Mouse (Mus musculus): Measurements from ENCODE around the gene D130043K22Rik.
"Not testable (repeated sequence)": the region's sequence is repeated elsewhere in the genome, so short reads cannot be mapped to it uniquely, and the experiment has no call there.

Gene D130043K22Rik

DNA sequence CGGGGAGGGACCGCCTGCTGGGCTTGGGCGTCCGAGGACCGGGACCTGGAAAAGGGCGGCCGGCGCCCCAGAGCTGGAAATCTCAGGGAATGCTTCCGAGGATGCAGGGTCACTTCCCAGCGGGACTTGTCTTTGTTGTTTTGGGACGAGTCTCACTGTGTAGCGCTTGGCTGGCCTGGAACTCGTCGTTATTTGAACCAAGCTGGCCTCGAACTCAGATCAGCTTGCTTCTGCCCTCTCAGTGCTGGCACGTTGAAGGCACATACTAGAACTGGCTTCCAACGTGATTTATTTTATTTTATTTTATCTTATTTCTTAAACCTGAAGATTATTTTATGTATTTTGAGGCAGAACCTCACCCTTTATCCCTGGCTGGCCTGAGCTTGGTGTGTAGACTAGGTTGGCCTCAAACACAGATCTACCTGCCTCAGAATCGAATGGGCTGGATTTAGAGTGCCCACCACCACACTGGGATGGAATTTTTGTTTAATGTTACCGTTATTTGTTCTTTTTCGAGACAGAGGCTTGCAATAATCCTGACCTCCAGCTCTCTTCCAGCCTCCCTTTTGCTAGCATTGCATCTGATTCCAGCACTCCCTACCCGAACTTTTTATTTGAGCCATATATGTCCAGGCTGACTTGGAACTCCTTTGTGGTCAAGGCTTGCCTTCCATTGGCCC, 12.7 kb upstream of the D130043K22Rik start:
- no peak for DNase-seq

DNA sequence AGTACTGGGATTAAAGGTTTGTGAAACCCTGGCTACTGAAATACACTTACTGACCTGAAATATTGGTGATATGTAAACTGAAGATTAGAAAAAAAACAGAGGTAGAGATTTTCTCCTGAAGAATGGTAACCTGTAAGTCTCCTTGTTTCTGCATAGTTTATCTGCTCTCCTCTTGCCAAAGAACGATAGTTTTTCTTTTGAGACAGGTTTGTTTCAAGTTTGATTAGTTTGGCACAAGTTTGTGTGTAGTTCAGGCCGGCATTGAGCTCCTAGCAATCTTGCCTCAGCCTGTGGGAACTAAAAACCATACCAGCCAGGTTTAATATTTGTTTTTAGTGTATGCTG, 12.2 kb upstream of the D130043K22Rik start:
- no peak for DNase-seq

DNA sequence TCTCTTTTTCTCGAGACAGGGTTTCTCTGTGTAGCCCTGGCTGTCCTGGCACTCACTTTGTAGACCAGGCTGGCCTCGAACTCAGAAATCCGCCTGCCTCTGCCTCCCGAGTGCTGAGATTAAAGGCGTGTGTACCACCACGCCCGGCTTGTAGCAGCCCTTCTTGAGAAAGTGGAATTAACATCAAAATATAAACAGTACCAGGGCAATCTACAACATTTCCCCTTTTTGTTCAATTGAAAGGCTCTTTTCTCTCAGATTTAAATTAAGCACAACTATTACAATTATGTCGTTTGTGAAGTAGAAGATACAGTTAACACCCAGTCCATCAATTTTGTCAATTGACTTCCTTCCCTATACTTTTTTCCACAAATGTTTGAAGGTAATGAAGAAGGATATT, 7.2 kb upstream of the D130043K22Rik start:
- not testable (repeated sequence) for DNase-seq

DNA sequence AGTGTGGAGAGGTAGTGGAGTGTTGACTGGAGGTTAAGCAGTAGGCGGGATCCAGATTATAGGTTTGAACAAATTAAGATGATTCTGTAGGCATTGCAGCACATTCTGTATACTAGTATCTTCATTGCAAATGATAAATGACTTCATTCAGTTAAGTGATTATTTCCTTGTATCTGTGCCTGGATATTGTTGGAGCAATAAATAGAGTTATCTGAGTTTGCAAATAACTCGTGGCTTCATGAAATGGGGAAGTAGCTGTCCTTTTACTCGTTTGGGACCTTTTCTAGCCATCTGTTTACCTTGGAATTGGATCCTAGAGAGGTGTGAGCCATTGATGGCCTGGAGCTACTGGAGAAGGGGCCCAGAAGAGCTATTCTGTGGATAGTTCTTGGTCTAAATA, 5.1 kb upstream of the D130043K22Rik start:
- no peak for DNase-seq

DNA sequence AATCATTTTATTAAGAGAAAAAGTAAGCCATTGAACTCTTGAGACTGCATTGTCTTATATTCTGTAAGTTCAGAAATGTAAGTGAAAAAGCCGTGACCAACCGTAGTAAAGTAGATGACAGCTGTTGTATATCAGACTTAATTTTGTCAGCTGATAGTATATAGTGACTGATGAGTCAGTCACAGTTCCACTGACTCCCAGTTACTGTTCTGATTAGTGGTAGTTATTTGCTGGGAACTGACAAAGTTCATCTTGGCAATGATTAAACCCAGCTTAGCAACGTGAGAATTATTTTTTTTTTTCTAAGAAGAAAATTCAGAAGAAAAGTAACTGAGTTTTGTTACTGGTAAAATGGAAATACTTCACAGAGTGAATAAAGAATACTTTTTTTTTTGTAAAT, 3.2 kb upstream of the D130043K22Rik start:
- no peak for DNase-seq

DNA sequence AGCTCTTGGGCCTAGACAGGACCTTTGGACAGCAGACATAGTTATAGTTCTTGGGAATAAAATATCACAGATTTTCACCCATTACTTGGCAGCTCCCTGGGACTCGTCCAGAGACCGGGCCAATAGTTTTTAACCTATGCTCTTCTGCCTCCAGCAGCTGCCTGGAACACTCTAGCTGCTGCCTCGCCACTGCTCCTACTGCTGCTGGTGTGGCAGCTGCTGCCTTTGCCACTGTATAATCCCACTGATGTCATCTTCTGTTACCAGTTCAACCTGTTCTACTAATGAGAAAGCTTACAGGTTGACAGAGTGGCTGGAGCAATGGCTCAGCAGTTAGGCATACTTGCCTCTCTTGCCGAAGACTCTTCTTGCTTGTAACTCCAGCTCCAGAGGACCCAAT, 4.4 kb downstream of the D130043K22Rik start:
- no peak for DNase-seq

DNA sequence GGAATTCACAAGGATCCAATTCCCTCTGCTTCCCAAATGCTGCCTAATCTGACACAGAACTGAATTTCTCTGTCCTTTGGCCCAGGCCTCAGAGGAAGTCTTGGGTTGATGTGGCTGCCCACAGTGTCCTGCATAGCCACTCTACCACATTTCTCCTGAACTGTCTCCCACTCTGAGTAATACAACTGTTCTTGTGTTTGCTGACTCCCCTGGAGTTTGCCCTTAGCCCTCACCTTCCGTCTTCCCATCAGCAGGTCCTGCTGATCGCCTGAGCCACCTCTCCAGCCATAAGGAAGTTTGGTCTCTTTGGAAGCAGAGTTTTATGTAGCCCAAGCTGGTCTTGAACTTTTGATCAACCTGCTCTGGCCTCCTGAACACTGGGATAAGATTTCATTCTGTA, 7.1 kb downstream of the D130043K22Rik start:
- no peak for DNase-seq

DNA sequence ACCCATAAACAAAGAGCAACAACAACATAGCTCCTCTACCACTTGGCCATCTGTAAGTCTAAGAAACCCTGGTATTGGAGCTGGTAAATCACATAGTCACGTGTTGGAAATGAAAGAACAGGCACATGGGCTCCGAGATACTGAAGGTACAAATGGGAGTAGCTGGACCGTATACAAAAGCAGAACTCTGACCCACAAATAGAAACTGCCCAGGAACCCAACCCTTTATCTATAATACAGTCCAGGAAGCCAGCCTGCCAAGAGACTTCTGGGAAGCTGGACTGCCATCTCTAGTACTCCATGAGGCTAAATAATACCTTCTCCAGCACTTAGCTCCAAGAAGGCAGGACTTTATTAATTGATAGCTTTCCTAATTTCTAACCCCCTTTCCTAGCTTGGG, 7.6 kb downstream of the D130043K22Rik start:
- no peak for DNase-seq

DNA sequence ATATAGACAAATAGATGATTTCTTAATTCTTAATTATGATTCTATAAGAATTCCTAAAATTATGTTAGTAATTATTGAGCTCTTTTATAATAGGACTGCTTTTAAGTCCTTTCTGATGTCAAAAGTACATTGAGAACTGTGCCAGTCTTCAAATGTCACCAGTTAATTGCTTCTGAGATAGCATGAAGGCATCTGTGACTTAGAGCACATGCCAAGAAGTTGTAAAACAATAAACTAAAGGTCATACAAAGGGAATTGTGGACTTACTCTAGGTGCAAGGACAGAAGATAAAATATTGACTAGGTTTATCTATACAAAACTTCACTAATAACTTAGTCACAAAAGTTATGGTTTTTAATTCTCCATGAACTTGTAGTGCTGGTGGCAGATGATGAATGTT, 14.2 kb downstream of the D130043K22Rik start:
- DNase-seq: no peak

DNA sequence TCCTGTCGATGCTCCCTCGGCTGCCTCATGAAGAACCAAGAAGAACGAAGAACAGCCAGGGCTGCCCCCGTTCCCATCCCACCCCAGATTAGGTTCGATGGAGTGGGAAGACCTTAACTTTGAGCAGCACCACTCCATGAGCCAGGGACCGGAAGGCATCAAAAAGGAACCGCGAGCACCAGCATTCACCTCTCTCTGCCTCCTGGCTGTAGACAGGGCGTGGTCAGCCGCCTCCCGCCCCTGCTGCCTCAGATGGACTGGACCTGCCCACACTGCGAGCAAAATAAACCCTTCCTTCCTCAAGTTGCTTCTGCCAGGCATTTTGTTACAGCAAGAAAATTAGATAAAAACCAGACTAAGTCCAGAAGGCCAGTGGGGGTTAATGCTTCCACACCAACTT, 16.1 kb downstream of the D130043K22Rik start:
- no peak for DNase-seq

DNA sequence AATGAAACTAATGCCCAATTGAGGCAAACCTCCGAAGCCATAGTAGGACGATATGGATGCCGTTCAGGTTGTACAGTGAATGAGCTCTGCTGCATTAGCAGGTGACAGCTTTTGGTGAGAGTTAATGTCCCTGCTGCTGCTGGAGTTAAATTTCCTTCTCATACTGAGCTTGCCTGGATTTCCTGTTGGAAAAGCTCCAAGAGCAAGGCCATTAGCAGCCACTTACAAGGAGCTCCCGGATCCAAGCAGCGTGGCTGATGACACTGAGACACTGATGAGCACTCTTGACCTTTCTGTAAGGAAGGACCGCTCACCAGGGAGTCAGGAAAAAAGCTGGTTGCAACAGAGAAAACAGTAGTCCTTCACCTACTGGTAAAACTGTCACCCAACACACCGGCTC, 17.1 kb downstream of the D130043K22Rik start:
- DNase-seq: no peak

DNA sequence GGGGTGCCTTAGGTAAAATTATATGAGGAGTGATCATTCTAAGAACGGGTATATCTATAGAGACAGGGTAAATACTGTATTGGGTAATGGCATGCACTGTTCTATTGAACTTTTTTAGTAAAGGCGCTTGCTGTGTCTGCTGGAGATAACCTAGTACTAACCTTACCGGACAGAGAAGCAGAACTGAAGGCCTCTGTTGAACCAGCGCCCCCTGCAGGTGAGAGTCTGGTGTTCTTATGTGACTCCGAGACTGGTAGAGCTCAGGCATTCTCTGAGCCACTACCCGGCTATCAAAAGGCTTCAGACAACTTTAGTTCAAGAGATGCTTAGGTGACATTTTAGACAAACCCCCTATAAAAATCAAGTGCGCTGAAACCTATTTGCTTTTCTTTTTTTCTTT, 17.6 kb downstream of the D130043K22Rik start:
- peak; percentile 53 for DNase-seq

DNA sequence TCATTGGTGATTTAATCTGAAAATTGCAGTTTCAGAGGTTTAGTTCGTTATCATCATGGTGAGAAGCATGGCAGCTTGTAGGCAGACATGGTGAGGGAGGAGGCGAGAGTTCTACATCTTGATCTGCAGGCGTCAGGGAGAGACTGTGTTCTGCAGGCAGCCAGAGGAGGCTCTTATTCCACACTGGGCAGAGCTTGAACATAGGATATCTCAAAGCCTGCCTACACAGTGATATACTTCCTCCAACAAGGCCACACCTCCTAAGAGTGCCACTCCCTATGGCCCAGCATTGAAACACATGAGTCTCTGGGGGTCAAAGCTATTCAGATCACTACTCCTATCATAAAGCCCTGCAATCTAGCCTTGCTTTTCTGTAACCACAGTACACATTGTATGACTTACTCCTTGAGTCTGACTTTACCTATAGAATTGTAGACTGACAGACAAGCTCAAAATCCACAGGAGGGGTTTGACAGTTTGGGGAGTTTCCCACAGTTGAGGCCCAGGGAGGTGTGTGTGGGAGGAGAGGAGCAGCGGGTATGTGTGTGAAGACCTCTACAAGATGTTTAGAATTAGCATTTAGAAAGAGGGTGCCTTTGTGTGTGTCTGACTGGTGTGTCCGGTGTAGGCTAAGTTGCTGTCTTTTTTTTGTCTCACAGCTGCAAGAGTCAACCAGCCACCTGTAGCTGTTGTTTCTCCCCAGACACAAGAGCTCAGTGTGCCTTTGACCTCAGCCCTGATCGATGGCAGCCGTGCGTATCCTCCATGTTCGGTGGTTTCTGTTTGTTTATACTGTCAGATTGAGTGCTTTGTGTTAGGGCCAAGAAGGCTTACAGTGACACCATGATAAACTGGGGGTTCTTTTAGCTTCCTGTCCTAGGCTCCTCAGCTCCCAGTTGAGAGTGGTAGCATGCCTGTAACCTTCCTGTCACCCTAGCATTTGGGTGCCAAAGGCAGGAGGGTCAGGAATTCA, 21.8 kb downstream of the D130043K22Rik start:
- DNase-seq: no peak

DNA sequence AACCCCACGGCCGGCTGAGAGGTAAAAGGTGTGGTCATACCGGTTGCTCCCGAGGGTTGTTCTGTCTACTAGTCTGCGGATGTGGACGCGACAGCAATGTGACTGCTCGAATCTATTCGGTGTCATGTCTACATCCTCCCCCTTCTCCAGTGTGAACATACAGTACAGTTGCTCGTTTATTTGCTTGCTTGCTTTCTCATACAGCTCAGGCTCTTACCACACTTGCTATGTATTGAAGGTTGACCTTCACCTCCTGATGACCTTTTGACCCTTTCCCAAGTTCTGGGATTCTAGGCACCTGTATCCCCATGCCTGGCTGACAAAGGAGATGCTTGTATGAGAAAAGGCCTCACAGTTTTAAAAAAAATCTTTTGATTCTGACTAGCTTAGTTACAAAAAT, 22.9 kb downstream of the D130043K22Rik start:
- no peak for DNase-seq

DNA sequence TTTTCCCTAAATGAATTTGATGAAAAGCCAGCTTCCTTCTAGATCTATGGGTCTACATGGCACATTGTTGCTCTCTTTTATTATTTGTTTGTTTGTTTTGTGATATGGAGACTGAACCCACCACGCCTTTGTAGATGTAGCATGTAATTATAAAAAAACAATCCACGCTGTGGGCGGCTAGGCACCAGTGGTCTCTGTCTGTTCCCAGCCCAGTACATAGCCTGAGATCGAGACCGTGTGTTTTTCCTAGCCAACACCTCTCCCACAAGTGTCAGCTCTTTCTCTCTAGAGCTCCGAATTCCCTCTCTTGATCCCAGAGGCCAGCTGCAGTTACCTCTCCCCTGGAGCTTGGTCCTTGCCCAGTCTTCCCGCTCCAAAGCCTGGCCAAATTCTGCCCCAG, 23.3 kb downstream of the D130043K22Rik start:
- no peak for DNase-seq

DNA sequence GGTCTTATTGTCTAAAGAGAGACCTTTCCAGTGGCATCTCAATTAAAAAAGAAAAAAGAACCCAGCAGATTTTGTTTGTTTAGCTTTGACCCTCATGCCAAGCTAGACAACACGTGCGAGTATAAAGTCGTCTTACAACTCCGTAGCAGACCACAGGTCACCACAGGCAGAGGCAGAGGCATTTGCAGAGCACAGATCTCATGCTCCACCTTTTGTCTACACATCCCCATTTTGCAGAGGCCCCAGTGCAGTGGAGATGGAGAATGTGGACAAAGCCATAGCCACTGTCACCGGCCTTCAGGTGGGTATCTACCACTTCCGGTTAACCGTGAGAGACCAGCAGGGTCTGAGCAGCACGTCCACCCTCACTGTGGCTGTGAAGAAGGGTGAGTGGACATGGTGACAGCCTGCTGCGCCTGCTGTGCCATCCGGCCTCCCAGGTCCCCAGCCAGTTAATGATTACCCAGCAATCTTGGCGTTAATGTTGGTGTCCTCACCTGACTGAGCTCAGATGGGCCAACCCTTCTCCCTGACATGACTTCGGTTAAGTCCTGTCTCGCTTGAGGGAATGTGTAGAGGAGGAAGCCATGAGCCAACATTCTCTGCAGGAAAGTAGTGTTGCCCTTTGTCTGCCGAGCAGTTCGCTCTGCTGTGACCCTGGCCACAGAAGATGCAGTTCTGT, 34.6 kb downstream of the D130043K22Rik start:
- DNase-seq: no peak

DNA sequence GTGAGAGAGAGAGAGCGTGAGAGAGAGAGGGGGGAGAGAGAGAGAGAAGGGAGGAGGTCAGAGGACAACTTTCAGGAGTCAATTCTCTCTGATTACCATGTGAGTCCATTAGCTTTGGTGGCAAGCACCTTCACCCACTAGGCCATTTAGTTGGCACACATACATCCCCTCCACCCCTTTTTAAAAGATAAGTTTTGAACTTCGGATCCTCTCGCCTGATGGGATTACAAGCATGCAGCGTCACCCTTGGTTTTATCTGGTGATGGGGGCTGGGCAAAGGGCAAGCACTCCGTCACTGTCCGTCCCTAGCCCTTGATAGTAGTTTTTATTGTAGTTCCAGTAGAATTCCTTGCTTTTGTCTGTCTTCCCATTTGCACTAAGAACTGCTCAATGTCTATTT, 35.3 kb downstream of the D130043K22Rik start:
- DNase-seq: no peak

DNA sequence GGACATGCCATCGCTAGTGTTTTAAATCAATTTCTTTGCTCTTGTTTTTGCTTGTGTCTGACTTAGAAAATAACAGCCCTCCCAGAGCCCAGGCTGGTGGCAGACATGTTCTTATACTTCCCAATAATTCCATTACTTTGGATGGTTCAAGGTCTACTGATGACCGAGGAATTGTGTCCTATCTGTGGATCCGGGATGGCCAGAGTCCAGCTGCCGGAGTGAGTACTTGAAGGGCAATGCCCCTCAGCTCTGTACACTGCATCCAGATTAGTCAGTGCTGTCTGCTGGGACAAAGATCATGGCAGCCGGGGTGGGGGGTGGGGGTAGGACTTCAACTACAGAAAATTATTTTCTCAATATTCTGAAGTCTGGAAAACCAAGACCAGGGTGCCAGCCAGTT, 35.8 kb downstream of the D130043K22Rik start:
- DNase-seq: no peak

DNA sequence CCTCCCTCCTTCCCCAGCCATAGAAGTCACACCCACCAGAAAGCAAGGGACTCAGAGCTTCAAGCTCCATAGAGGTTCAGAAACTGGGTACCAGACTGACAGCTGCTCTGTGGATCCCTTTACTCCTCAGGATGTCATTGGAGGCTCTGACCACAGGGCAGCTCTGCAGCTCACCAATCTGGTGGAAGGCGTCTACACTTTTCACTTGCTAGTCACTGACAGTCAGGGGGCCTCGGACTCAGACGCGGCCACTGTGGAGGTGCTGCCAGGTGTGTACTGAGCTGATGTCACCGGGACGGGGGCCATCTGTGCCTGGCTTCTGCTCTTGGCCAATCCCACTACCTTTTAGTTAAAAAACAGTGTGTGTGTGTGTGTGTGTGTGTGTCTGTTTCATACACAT, 37.5 kb downstream of the D130043K22Rik start:
- peak; percentile 12 for DNase-seq

DNA sequence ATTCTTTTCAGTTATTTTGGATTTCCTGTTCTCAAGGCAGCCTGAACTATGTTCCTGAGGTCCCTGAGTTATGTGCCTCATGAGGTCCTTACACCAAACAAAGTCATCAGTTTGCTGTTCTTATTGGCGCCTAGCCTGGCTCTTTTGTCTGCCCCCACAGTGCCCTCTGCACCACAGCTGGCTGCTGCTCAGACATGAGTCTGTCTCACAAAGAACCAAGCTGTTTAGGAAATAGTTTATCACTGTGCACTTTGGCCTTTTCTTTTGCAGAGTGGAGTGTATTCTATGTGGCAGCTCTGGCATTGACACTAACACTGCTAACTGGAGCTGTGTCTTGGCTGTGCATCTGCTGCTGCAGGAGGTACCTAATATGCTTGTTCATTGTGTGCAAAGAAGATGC, 44.6 kb downstream of the D130043K22Rik start:
- no peak for DNase-seq

DNA sequence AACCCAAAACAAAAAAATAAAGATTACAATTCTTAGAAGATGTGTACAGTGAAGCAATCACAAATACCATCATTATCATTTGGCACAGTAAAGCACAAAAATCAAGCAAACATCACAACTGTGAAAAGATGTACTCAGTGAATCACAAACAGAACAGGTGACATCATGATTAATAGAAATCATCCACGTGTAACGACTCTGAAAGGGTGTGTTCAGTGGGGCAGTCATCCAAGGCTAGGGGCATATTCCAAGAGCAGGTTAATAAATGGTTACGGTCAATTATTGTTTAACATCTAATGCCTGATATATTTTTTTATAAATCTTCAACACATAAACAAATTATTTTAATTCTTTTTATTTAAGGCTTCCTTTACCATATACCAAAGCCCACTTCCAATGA, 47.6 kb downstream of the D130043K22Rik start:
- DNase-seq: no peak

DNA sequence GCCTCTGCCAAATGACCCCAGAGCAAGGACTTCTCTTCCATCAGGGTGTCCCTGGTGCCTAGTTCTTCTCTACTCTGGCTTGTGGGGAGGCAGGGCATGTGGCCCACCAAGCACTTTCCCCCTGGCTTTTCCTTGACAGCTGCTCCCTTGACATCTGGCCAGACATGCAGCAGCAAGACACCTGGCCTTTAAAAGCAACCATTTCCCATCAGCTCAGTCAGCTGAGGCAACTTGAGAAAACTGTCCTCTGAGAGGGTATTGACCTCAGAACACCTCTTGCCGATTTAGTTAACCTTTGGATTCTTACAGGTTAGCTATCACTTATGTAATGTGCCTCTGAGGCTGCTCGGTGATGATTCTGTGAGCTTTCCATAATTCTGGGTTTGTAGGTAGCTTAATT, 48.9 kb downstream of the D130043K22Rik start:
- DNase-seq: no peak

DNA sequence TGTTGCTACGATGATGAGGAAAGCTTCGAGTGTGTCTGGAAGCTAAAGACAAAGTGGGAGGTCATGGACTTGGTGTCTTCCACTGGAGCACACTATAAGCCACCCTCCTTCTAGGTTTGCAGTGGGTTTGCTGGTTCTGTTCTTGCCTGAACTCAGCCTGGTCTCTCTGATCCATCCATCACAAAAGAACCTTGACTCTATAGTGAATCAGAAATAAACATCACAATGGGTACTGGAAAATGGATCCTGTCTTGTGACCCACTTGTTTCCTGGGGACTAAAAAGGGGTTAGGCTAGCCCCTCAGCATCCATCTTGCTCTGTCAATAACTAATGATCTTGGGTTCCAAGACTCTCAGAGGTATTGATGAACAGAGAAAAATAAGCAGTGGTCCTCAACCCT, 57.0 kb downstream of the D130043K22Rik start:
- DNase-seq: no peak

DNA sequence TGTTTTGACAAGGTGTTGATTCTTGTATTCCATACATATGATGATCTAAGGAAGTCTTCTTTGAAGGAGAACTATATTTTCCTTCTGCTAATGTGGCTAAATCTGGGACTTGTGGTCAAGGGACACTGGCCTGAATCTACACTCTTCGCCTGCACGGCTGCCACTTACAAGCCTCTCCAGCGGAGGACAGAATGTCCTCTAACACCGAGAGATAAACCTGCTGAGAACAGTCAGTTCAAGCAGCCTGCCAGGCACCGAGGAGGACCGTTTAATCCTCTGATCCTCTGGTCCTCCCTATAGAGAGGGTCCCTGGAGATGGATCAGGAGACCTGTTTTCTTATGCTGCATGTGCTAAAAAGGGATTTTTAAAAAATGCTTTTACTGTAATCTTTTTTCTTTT, 58.5 kb downstream of the D130043K22Rik start:
- no peak for DNase-seq
